Mouse (Mus musculus) ES-Bruce4 (cell line): ENCODE measurements around the gene Anxa9. TPM values are rescaled to one million over a fixed set of nuclear protein-coding genes. Genes with fewer than 3 reads are reported as not detected.
A peak's percentile ranks its signal among the peaks of the same experiment; 100 is the strongest.

Experiments used
- H3K27ac ChIP-seq: 2 replicates; pipeline ENCODE4 v1.5.1; 2012; ENCODE audit warnings: low read length, inconsistent platforms; ENCODE audit not compliant: insufficient read depth
- H3K27me3 ChIP-seq: 2 replicates; pipeline ENCODE4 v1.6.1; 2012; ENCODE audit warnings: mild to moderate bottlenecking, low read length, inconsistent platforms; ENCODE audit not compliant: control insufficient read depth, poor library complexity, insufficient read depth, severe bottlenecking
- H3K36me3 ChIP-seq: 2 replicates; pipeline ENCODE4 v1.6.1; 2012; ENCODE audit warnings: inconsistent platforms, mild to moderate bottlenecking, low read length, moderate library complexity; ENCODE audit not compliant: control insufficient read depth, poor library complexity, insufficient read depth, severe bottlenecking
- H3K4me1 ChIP-seq: one replicate; pipeline ENCODE4 v1.8.1; 2011; ENCODE audit warnings: low read length; ENCODE audit not compliant: control insufficient read depth, insufficient read depth
- H3K4me3 ChIP-seq: 2 replicates; pipeline ENCODE4 v1.5.1; 2011; ENCODE audit warnings: low read depth, mild to moderate bottlenecking, low read length
- H3K9ac ChIP-seq: 2 replicates; pipeline ENCODE4 v1.6.1; 2012; ENCODE audit warnings: low read depth, mild to moderate bottlenecking, inconsistent platforms; ENCODE audit not compliant: poor library complexity, severe bottlenecking
- H3K9me3 ChIP-seq: replicated peaks from 2 replicates; pipeline ENCODE4 v1.6.1; 2012; ENCODE audit warnings: mild to moderate bottlenecking, low read length, inconsistent platforms; ENCODE audit not compliant: control insufficient read depth, poor library complexity, insufficient read depth, severe bottlenecking
- CTCF ChIP-seq: IDR thresholded peaks from one replicate; pipeline ENCODE4 v1.8.1; 2011; ENCODE audit warnings: low read depth, low read length
- EP300 ChIP-seq: IDR thresholded peaks from 2 replicates; pipeline ENCODE4 v1.6.1; 2011; ENCODE audit warnings: low read depth, low read length; ENCODE audit not compliant: insufficient read depth
- POLR2A ChIP-seq: IDR thresholded peaks from one replicate; pipeline ENCODE4 v1.8.1; 2011; ENCODE audit warnings: low read length; ENCODE audit not compliant: insufficient read depth
- polyA plus RNA-seq: library from polyadenylated mRNA; stranded (reverse); fragments of >200 nt; gene quantifications from 2 replicates; pipeline ENCODE4 v1.2.4, GENCODE M21; 2011; ENCODE audit warnings: low read depth; ENCODE audit not compliant: missing spikeins, insufficient read depth, insufficient read length

Anxa9 gene
- polyA plus RNA-seq, 1 experiment = 1.9 TPM

- TF ChIP-seq CTCF = peak; percentile 83
- TF ChIP-seq EP300 = no peak
- no peak for TF ChIP-seq POLR2A
- Histone ChIP-seq H3K9me3 (no peaks in the 10 kb centered on the region), H3K4me3 (no peak overlapping the region), H3K27ac (no peak overlapping the region), H3K4me1 (no peaks in the 10 kb centered on the region), H3K9ac (no peak overlapping the region), H3K36me3 (peaks cover 46% of the 10 kb centered on the region), H3K27me3 (no peaks in the 10 kb centered on the region)
Measured at GRCm38 (mm10) chr3:95263089-95263739, 43.8 kb downstream of the Anxa9 start.

DNA sequence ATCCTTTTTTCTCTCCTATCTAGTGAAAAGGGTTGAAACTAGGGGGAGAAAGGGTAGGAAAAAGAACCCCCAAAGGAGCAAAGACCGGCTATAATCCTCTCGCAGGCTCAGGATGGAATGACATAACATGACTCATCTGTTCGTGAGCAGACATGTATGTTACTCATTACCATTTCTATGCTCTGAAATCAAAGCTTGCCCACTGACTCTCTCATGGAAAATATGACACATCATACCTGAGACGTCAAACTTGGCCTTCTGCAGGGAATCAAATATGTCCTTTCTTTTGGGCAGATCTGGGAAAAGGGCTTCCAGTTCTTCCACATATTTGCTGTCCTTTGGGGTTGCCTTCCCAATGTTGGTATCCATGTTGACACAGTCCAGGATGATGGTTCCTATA lies 45.0 kb downstream of the Anxa9 start:
- Histone ChIP-seq H3K27me3 (no peaks in the 10 kb centered on the region), H3K36me3 (peaks cover 50% of the 10 kb centered on the region), H3K4me3 (no peak overlapping the region), H3K27ac (no peak overlapping the region), H3K4me1 (no peaks in the 10 kb centered on the region), H3K9ac (no peak overlapping the region), H3K9me3 (no peaks in the 10 kb centered on the region)
- no peak for TF ChIP-seq EP300
- TF ChIP-seq POLR2A = no peak
- TF ChIP-seq CTCF = no peak

GRCm38 (mm10) chr3:95256931-95257330 lies 50.0 kb downstream of the Anxa9 start:
- no peak for TF ChIP-seq POLR2A
- no peak for TF ChIP-seq CTCF
- no peak for TF ChIP-seq EP300
- Histone ChIP-seq H3K27ac (no peak overlapping the region), H3K36me3 (peaks cover 58% of the 10 kb centered on the region)

DNA sequence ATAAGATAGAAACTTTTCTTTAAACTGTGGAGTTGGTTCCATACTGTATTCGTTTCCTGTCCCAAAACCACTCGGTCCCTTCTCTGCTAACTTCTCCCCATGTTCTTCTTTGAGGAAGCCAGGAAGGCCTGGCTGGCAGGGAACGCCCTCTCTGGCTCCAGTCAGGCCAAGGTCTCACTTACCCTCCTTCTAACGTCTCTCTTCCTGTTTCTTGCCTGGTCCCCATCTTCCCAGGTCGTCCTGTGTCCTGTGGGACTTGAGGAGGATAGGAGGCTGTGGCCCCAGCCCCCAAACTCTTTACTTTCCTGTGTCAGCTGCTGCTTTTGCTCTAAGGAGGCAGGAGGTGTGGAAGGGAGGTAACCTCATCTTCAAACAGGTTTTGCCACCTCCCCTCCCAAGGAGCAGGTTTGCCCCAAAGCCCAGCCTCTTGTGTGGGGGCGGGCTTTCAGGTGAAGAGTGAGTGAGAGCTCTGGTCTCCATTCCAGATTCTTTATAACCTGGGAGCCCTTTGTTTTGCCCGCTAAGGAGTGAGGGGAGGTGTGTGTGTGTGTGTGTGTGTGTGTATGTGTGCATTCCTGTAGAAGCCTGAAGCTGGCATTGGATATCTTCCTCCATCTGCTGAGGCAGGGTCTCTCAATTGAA lies 56.1 kb downstream of the Anxa9 start, which contains the start of gene Bnipl:
Gene Bnipl, minus strand, starts transcription at position 411 of the 642 bp plus-strand sequence.
- Histone ChIP-seq H3K27me3 (no peaks in the 10 kb centered on the region), H3K9me3 (no peaks in the 10 kb centered on the region), H3K4me1 (no peaks in the 10 kb centered on the region), H3K36me3 (peaks cover 15% of the 10 kb centered on the region), H3K9ac (no peak within 1 kb of the TSS), H3K4me3 (peak within 1 kb of the TSS; percentile 14; the same call in 1 of the 2 replicates), H3K27ac (peak within 1 kb of the TSS; percentile 57; the same call in 1 of the 2 replicates)
- TF ChIP-seq POLR2A (no peak), CTCF (no peak), EP300 (no peak)

More at GRCm38 (mm10) chr3:95256931-95257330, 50.0 kb downstream of the Anxa9 start:
- no peak overlapping the region for H3K9ac ChIP-seq
- H3K27me3 ChIP-seq = no peaks in the 10 kb centered on the region
- H3K9me3 ChIP-seq = no peaks in the 10 kb centered on the region
- H3K4me3 ChIP-seq = no peak overlapping the region
- no peaks in the 10 kb centered on the region for H3K4me1 ChIP-seq

DNA sequence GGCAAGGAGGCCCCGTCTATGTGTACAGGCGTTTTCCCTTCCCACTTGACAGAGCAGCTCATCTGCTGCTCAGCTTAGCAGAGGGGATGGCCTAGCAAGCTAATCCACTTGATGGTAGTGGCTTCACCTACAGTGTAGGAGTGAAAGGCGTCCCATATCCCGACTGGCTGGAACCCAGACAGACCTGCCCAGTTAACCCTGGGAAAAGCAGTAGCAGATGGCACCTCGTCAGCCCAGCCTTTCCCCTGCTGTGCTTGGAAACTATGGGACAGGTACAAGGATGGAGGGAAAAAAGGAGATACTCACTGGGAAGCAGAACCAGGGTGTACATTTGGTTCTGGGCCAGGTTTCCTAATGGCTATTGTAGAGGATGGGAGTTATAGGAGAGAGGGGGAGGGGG lies 56.6 kb downstream of the Anxa9 start:
- H3K9me3 ChIP-seq = no peaks in the 10 kb centered on the region
- peak overlapping the region; percentile 57; the same call in 1 of the 2 replicates for H3K27ac ChIP-seq
- no peaks in the 10 kb centered on the region for H3K27me3 ChIP-seq
- H3K36me3 ChIP-seq = peaks cover 10% of the 10 kb centered on the region
- no peaks in the 10 kb centered on the region for H3K4me1 ChIP-seq
- TF ChIP-seq CTCF = no peak
- TF ChIP-seq EP300 = no peak
- TF ChIP-seq POLR2A = no peak
- H3K4me3 ChIP-seq = no peak overlapping the region
- H3K9ac ChIP-seq = no peak overlapping the region
